Mouse (Mus musculus): Measurements from ENCODE around the gene Tnfsf11. TPM values are rescaled to one million over a fixed set of nuclear protein-coding genes. Genes with fewer than 3 reads are reported as not detected.

The Tnfsf11 gene
- under 1 TPM in 1 of 26 experiments, not detected in 25; 0.38 TPM for total RNA-seq (2018; cell fraction: chromatin; rRNA removed)
- not detected for total RNA-seq (2018; cell fraction: cytosol; rRNA removed)
- total RNA-seq (2018; cell fraction: nucleus; rRNA removed) = not detected
- polyA plus RNA-seq (2018) = not detected in 3 replicates

DNA sequence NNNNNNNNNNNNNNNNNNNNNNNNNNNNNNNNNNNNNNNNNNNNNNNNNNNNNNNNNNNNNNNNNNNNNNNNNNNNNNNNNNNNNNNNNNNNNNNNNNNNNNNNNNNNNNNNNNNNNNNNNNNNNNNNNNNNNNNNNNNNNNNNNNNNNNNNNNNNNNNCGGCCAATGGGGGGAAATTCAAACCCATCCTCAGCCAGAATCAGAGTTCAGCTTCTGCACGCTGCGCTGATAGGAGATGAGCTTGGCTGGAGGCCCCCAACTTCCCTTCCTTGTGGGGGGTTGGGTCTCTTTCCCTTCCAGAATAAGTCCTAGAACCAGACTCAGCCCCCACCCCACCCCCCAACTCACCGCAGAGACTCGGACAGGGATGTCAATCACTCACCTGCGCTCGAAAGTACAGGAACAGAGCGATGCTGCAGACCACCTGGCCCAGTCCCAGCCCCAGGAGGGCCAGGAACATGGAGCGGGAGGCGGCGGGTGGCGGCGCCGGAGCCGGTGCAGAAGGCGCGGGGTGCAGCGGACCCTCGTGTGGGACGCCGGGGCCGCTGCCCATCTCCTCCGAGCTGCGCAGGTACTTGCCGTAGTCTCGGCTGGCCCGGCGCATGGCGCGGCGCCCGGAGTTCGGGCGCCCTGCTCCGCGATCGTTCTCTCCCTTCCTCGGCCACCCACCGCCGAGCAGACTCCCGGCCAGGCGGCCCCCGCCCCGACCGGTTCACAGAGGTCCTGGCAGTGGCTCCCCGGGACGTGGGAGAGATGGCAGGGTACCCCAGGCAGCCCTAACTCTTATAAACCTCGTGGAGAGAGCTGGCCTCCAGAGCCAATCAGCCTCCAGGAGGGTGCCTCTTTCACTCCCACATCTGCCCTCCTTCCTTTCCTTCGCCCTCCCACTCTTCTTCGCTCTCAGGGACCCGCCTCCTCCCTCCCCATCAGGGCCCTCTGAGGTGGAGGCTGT is at the start of gene Tnfsf11:
Tnfsf11 (minus strand) TSS at position 758 of the 952 bp plus-strand sequence.
- Histone ChIP-seq H3K36me3 (ENCODE audit: inconsistent target) (no peaks in the 10 kb centered on the region), H3K27ac (no peak within 1 kb of the TSS), H3K4me3 (ENCODE audit: inconsistent target) (no peak within 1 kb of the TSS), H3K79me2 (ENCODE audit: inconsistent target) (no peaks in the 10 kb centered on the region)
- WGBS (ENCODE audit: missing documents) = 3% methylated on average over 51 of the region's 51 CpGs

DNA sequence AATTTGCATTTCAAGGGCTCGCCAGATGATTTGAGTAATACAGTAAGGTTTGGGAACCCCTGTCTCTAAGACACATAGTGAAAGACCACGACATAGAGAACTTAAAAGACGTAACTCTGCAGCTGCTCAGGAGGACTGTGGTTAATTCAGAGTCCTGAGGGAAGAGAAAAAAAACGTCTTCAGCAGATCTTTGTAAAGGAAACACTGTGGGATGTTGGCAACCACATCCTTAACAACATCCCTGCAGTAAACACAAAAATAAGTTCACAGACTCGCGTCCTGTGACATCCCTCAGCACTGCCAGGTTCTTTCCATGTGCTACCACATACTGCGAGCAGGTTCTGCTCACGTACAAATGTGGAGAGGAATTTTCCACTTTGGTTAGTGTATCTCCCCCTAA is 48.9 kb upstream of the Tnfsf11 start:
- Histone ChIP-seq H3K27ac (no peak overlapping the region), H3K4me3 (ENCODE audit: inconsistent target) (no peak overlapping the region), H3K36me3 (ENCODE audit: inconsistent target) (no peaks in the 10 kb centered on the region), H3K79me2 (ENCODE audit: inconsistent target) (no peaks in the 10 kb centered on the region)
- WGBS (ENCODE audit: missing documents) = 29% methylated on average over 8 of the region's 8 CpGs

DNA sequence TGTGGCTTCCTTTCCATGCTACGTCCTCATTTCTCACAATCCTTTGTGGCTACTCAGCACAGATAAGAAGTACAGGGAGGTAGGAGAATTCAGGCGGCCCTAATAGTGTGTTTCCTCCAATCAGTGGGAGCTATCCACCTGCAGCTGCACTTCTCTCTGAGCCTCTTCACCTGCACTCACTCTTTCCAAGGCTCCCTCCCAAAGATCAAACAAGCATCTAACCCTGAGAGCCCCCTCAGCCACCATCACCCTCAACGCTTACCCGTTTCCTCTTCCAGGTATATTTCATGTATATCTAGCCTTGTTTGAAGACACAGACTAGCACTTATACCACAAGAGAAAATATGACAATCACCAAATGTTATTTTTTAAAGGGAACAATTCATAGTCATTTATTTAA is 47.5 kb upstream of the Tnfsf11 start:
- no peaks in the 10 kb centered on the region for H3K79me2 ChIP-seq (ENCODE audit: inconsistent target)
- H3K4me3 ChIP-seq (ENCODE audit: inconsistent target) = no peak overlapping the region
- H3K36me3 ChIP-seq (ENCODE audit: inconsistent target) = no peaks in the 10 kb centered on the region
- 73% methylated on average over 4 of the region's 4 CpGs for WGBS (ENCODE audit: missing documents)
- no peak overlapping the region for H3K27ac ChIP-seq

DNA sequence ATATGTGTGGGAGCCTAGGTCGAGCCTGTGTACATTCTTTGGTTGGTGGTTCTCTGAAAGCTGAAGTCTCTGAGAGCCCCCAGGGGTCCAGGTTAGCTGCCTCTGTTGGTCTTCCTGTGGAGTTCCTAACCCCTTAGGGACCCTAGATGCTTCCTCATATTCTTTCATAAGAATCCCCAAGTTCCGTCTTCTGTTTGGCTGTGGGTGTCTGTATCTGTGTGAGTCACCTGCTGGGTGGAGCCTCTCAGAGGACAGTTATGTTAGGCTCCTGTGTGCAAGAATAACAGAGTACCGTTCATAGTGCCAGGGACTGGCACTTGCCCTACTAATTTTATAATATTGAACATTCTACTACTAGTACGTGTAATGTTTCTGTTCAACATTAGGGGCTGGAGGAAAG is 45.0 kb upstream of the Tnfsf11 start:
- no peaks in the 10 kb centered on the region for H3K79me2 ChIP-seq (ENCODE audit: inconsistent target)
- no peak overlapping the region for H3K27ac ChIP-seq
- 45% methylated on average over 4 of the region's 4 CpGs for WGBS (ENCODE audit: missing documents)
- H3K4me3 ChIP-seq (ENCODE audit: inconsistent target) = no peak overlapping the region
- no peaks in the 10 kb centered on the region for H3K36me3 ChIP-seq (ENCODE audit: inconsistent target)

GRCm38 (mm10) chr14:78351544-78351943 is 43.7 kb upstream of the Tnfsf11 start:
- Histone ChIP-seq H3K79me2 (ENCODE audit: inconsistent target) (no peaks in the 10 kb centered on the region), H3K4me3 (ENCODE audit: inconsistent target) (no peak overlapping the region), H3K36me3 (ENCODE audit: inconsistent target) (no peaks in the 10 kb centered on the region), H3K27ac (no peak overlapping the region)
- 93% methylated on average over 7 of the region's 7 CpGs for WGBS (ENCODE audit: missing documents)

- Histone ChIP-seq H3K4me3 (ENCODE audit: inconsistent target) (no peak overlapping the region), H3K79me2 (ENCODE audit: inconsistent target) (no peaks in the 10 kb centered on the region), H3K36me3 (ENCODE audit: inconsistent target) (no peaks in the 10 kb centered on the region), H3K27ac (no peak overlapping the region)
- WGBS (ENCODE audit: missing documents) = 100% methylated on average over 2 of the region's 2 CpGs
These were observed 39.9 kb upstream of the Tnfsf11 start for GRCm38 (mm10) chr14:78347715-78348114.

- Histone ChIP-seq H3K4me3 (ENCODE audit: inconsistent target) (no peak overlapping the region), H3K27ac (no peak overlapping the region), H3K36me3 (ENCODE audit: inconsistent target) (no peaks in the 10 kb centered on the region), H3K79me2 (ENCODE audit: inconsistent target) (no peaks in the 10 kb centered on the region)
- 89% methylated on average over 8 of the region's 8 CpGs for WGBS (ENCODE audit: missing documents)
These were observed 35.2 kb upstream of the Tnfsf11 start for GRCm38 (mm10) chr14:78343007-78343406.

GRCm38 (mm10) chr14:78342146-78342545 is 34.3 kb upstream of the Tnfsf11 start:
- Histone ChIP-seq H3K27ac (no peak overlapping the region), H3K79me2 (ENCODE audit: inconsistent target) (no peaks in the 10 kb centered on the region), H3K4me3 (ENCODE audit: inconsistent target) (no peak overlapping the region), H3K36me3 (ENCODE audit: inconsistent target) (no peaks in the 10 kb centered on the region)
- 23% methylated on average over 4 of the region's 4 CpGs for WGBS (ENCODE audit: missing documents)

- 94% methylated on average over 3 of the region's 3 CpGs for WGBS (ENCODE audit: missing documents)
- H3K79me2 ChIP-seq (ENCODE audit: inconsistent target) = no peaks in the 10 kb centered on the region
- no peak overlapping the region for H3K27ac ChIP-seq
- no peaks in the 10 kb centered on the region for H3K36me3 ChIP-seq (ENCODE audit: inconsistent target)
- H3K4me3 ChIP-seq (ENCODE audit: inconsistent target) = no peak overlapping the region
These were observed 25.5 kb upstream of the Tnfsf11 start for GRCm38 (mm10) chr14:78333341-78333740.

- Histone ChIP-seq H3K27ac (no peak overlapping the region), H3K36me3 (ENCODE audit: inconsistent target) (no peaks in the 10 kb centered on the region), H3K79me2 (ENCODE audit: inconsistent target) (no peaks in the 10 kb centered on the region), H3K4me3 (ENCODE audit: inconsistent target) (no peak overlapping the region)
- 89% methylated on average over 7 of the region's 7 CpGs for WGBS (ENCODE audit: missing documents)
These were observed 23.5 kb upstream of the Tnfsf11 start for GRCm38 (mm10) chr14:78331368-78331767.

DNA sequence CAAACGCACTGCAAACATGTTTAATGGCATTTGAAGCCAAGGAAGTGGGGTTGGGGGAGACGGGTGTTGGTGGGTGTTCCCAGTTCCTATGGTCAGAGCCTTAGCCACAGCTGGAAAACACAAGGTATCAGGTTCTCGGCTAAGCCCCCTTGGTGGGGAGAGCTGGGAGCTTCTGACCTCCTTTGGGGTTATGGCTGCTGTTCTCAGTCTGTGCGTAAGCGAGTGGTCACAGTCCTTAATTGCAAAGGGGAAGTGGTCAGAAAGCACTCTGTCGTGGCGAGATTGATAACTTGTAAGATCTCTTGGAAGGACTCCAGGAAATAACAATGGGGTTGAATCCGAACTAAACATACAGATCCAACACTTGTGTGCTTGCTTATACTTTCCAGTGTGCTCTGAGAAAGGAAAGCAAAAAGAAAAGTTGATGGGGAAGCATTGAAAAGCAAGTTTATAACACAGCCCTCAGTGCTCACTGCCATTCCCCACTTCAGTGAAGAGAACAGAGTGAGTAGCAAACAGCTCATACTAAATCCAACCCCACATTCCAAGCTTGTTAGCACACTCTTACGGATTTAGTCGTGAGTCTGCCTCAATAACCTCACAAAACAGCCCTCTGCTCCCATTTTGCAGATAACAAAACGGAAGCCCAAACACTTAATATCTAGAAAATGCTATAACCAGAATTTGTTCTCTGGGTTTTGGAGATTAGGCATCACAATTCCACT is 22.9 kb upstream of the Tnfsf11 start:
- no peak overlapping the region for H3K27ac ChIP-seq
- H3K79me2 ChIP-seq (ENCODE audit: inconsistent target) = no peaks in the 10 kb centered on the region
- no peak overlapping the region for H3K4me3 ChIP-seq (ENCODE audit: inconsistent target)
- no peaks in the 10 kb centered on the region for H3K36me3 ChIP-seq (ENCODE audit: inconsistent target)
- WGBS (ENCODE audit: missing documents) = 18% methylated on average over 11 of the region's 11 CpGs

GRCm38 (mm10) chr14:78329765-78330451 is 22.1 kb upstream of the Tnfsf11 start:
- WGBS (ENCODE audit: missing documents) = 88% methylated on average over 7 of the region's 8 CpGs
- H3K27ac ChIP-seq = no peak overlapping the region
- H3K79me2 ChIP-seq (ENCODE audit: inconsistent target) = no peaks in the 10 kb centered on the region
- H3K36me3 ChIP-seq (ENCODE audit: inconsistent target) = no peaks in the 10 kb centered on the region
- H3K4me3 ChIP-seq (ENCODE audit: inconsistent target) = no peak overlapping the region

DNA sequence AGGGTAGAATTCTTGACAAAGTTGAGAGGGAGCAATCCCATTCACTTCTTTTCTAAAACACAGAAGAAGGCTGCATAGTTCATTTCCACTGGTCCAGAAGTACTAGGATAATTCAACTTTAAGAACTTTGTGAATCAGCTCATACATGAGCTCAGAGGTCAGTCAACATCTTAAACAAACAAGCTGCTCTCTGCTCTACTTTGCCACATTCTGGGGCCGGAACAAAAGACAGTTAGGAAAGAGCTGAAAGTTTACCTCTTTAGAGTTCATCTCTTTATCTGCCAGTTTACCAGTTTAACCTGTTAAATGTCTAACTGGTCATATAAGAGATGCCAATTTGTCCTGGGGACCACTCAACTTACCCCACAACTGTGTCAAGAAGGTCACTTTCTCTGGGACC is 15.5 kb upstream of the Tnfsf11 start:
- Histone ChIP-seq H3K79me2 (ENCODE audit: inconsistent target) (no peaks in the 10 kb centered on the region), H3K27ac (no peak overlapping the region), H3K36me3 (ENCODE audit: inconsistent target) (no peaks in the 10 kb centered on the region), H3K4me3 (ENCODE audit: inconsistent target) (no peak overlapping the region)
- WGBS (ENCODE audit: missing documents) = 100% methylated on average over 1 of the region's 1 CpGs

- Histone ChIP-seq H3K27ac (no peak overlapping the region), H3K4me3 (ENCODE audit: inconsistent target) (no peak overlapping the region), H3K36me3 (ENCODE audit: inconsistent target) (no peaks in the 10 kb centered on the region), H3K79me2 (ENCODE audit: inconsistent target) (no peaks in the 10 kb centered on the region)
- WGBS (ENCODE audit: missing documents) = 87% methylated on average over 9 of the region's 9 CpGs
These were observed 15.1 kb upstream of the Tnfsf11 start for GRCm38 (mm10) chr14:78322916-78323315.

Data from macrophage (primary cell).